Mouse (Mus musculus) intestine, postnatal 0 days (tissue): Measurements from ENCODE around the gene Gm3646. TPM values are rescaled to one million over a fixed set of nuclear protein-coding genes. Genes with fewer than 3 reads are reported as not detected.
A peak's percentile ranks its signal among the peaks of the same experiment; 100 is the strongest.

Experiments
- ATAC-seq: fragments of 200-750 bp; cut with Nextera tagmentation; 2 replicates; pipeline ENCODE4 v1.8.0; 2017; ENCODE audit warnings: mild to moderate bottlenecking, moderate TSS enrichment, moderate library complexity
- H3K27ac ChIP-seq: fragments of 300-500 bp; sonication (generic); 2 replicates; pipeline ENCODE4 v1.5.1; 2014; ENCODE audit warnings: mild to moderate bottlenecking, low read depth, low read length, moderate library complexity
- H3K27me3 ChIP-seq: fragments of 300-500 bp; sonication (generic); replicated peaks from 2 replicates; pipeline ENCODE4 v1.6.1; 2014; ENCODE audit warnings: low read length, mixed read lengths; ENCODE audit not compliant: control insufficient read depth, insufficient read depth
- H3K36me3 ChIP-seq: fragments of 300-500 bp; sonication (generic); 2 replicates; pipeline ENCODE4 v1.6.1; 2014; ENCODE audit warnings: mild to moderate bottlenecking, moderate library complexity; ENCODE audit not compliant: control insufficient read depth, insufficient read depth
- H3K4me1 ChIP-seq: fragments of 300-500 bp; sonication (generic); replicated peaks from 2 replicates; pipeline ENCODE4 v1.6.1; 2014; ENCODE audit warnings: antibody characterized with exemption, low read length, mixed read lengths; ENCODE audit not compliant: control insufficient read depth, insufficient read depth
- H3K4me2 ChIP-seq: fragments of 300-500 bp; sonication (generic); replicated peaks from 2 replicates; pipeline ENCODE4 v1.6.1; 2014; ENCODE audit warnings: low read depth, mild to moderate bottlenecking, moderate library complexity
- H3K4me3 ChIP-seq: fragments of 300-500 bp; sonication (generic); 2 replicates; pipeline ENCODE4 v1.5.1; 2014; ENCODE audit warnings: low read depth, low read length
- H3K9ac ChIP-seq: fragments of 300-500 bp; sonication (generic); 2 replicates; pipeline ENCODE4 v1.6.1; 2014; ENCODE audit warnings: mild to moderate bottlenecking, low read depth, low read length
- H3K9me3 ChIP-seq: fragments of 300-500 bp; sonication (generic); 2 replicates; pipeline ENCODE4 v1.6.1; 2016; ENCODE audit warnings: mixed run types; ENCODE audit not compliant: control insufficient read depth
- CTCF ChIP-seq: sonication (generic); IDR thresholded peaks from 2 replicates; pipeline ENCODE4 v1.5.1; 2016; ENCODE audit warnings: low read depth, mild to moderate bottlenecking, control low read depth, antibody characterized with exemption, moderate library complexity
- WGBS: fragments of 180-500 bp; shearing (Covaris S2); extraction: QIAGEN DNeasy Blood & Tissue Kit; methylation state at CpG from one replicate; pipeline ENCODE4 v1.1.7; 2014; 5-methylcytosine and 5-hydroxymethylcytosine counted together
- polyA plus RNA-seq: library from polyadenylated mRNA; unstranded; fragments of >200 nt; fragmentation: Nextera tagmentation; extraction: Ambion mirVana; gene quantifications from 2 replicates; pipeline ENCODE4 v1.2.1, GENCODE M21; 2015

Gene Gm3646
- polyA plus RNA-seq, 1 experiment from 2014 or later, result not detected

DNA sequence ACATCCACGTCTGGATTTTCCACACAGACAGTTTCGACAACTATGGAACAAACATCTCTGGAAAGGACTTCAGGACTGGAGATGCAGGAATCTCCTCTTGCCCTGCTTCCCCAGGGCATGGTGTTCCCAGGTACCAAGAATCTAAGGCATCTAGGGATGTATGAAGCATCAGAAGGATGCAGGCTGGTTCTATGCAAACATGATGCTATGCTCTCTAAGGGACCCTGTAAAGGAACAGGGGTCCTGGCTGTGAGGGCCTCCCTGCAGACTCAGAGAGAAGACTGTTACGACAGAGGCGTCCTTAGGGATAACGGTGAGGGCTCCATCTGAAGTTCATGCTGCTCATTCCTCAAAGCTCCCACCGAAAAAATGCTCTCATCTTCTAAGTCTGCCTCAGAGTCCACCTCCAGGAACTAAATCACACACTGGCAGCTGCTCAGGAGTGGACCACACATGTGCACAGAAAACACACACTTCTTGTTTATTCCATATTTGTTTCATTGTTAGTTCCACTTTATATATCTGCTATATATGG is 44.9 kb downstream of the Gm3646 start:
- Histone ChIP-seq H3K4me3 (no peak overlapping the region), H3K9ac (no peak overlapping the region), H3K4me1 (peaks cover 6% of the 10 kb centered on the region), H3K27me3 (no peaks in the 10 kb centered on the region), H3K27ac (no peak overlapping the region), H3K36me3 (no peaks in the 10 kb centered on the region), H3K9me3 (no peaks in the 10 kb centered on the region), H3K4me2 (no peak overlapping the region)
- TF ChIP-seq CTCF, result no peak
- no peak for ATAC-seq
- WGBS, result 70% methylated on average over 6 of the region's 6 CpGs

DNA sequence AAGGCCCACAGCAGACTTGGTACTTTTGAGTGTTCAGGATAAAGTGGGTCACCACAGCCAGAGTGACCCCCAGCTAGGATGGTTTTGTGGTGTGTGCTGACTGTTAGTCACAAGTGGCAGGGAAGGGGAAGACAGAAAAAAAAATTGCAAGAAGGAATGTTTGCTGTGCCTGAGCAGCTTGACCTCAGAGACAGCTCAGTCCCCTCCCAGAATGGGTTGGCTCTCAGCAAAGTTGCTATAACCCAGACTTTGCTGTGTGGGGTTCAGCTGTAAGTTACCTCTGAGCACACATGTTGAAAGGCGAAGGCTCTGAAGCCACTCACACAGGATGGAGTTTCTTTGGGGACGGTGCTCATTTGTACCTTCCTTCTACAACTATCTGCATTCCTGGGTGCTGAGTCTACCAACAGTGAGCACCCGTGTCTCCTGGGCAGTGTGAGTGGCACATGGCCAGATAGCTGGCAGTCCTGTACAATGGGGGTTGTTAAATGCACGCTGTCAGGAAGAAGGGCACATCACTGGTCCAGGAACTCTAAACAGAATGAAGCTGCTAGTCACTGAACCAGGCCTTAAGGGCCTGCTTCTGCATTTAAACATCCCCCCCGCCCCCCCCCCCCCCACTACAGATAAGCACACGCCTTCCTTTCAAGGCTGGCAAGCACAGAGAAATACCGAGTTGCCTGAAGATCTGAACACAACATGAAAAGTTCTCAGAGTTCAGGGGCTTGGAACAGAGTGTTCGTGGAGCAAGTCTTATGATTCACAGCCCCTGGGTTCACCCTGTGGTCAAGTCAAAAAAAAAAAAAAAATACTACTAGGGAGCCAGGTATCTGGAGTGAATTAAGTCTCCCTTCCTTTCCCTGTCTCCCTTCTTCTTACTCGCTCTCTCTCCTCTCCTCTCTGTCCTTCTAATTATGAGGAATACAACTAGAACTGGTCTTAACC is 45.6 kb downstream of the Gm3646 start:
- 47% methylated on average over 9 of the region's 9 CpGs for WGBS
- no peak overlapping the region for H3K4me2 ChIP-seq

GRCm38 (mm10) chr1:39758244-39758643 is 46.9 kb downstream of the Gm3646 start:
- no peak overlapping the region for H3K4me2 ChIP-seq
- H3K27ac ChIP-seq, result no peak overlapping the region
- peaks cover 6% of the 10 kb centered on the region for H3K4me1 ChIP-seq
- no peaks in the 10 kb centered on the region for H3K9me3 ChIP-seq
- H3K4me3 ChIP-seq, result no peak overlapping the region
- H3K9ac ChIP-seq, result no peak overlapping the region
- ATAC-seq, result no peak
- TF ChIP-seq CTCF, result no peak
- H3K36me3 ChIP-seq, result no peaks in the 10 kb centered on the region
- H3K27me3 ChIP-seq, result no peaks in the 10 kb centered on the region
- WGBS, result 68% methylated on average over 9 of the region's 9 CpGs

More for the DNA sequence above, 45.6 kb downstream of the Gm3646 start:
- ATAC-seq, result no peak
- Histone ChIP-seq H3K27ac (no peak overlapping the region), H3K27me3 (no peaks in the 10 kb centered on the region), H3K9ac (no peak overlapping the region), H3K9me3 (no peaks in the 10 kb centered on the region), H3K36me3 (no peaks in the 10 kb centered on the region), H3K4me1 (peaks cover 6% of the 10 kb centered on the region), H3K4me3 (no peak overlapping the region)
- no peak for TF ChIP-seq CTCF

DNA sequence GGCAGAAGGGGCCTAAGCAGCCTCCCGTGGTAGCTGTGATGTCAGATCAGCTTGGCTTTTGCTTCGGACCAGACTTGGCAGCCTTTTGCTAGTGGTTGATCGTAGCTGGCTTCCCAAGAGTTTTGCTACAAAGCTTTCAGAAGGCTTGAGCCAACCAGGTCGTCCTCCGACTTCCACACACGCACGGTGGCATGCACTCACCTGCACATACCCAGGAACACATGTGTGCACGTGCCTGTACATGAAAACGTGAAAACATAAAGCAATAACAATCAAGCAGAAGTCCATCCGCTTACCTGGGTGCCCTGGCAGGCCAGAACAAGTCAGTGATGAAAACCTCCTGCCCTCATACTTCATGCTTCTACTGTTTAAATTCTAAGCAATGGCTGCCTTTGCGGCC is 48.2 kb downstream of the Gm3646 start:
- no peak for TF ChIP-seq CTCF
- WGBS, result 90% methylated on average over 11 of the region's 11 CpGs
- H3K4me1 ChIP-seq, result peaks cover 6% of the 10 kb centered on the region
- no peak overlapping the region for H3K4me2 ChIP-seq
- no peak overlapping the region for H3K4me3 ChIP-seq
- no peak overlapping the region for H3K27ac ChIP-seq
- no peak overlapping the region for H3K9ac ChIP-seq
- H3K27me3 ChIP-seq, result no peaks in the 10 kb centered on the region
- H3K9me3 ChIP-seq, result no peaks in the 10 kb centered on the region
- H3K36me3 ChIP-seq, result no peaks in the 10 kb centered on the region
- no peak for ATAC-seq

GRCm38 (mm10) chr1:39754224-39754957 is 50.7 kb downstream of the Gm3646 start:
- TF ChIP-seq CTCF, result no peak
- Histone ChIP-seq H3K4me1 (no peaks in the 10 kb centered on the region; the same call in 1 of the 2 replicates), H3K27me3 (no peaks in the 10 kb centered on the region), H3K36me3 (no peaks in the 10 kb centered on the region), H3K9me3 (no peaks in the 10 kb centered on the region), H3K9ac (no peak overlapping the region), H3K27ac (no peak overlapping the region), H3K4me3 (no peak overlapping the region), H3K4me2 (no peak overlapping the region)
- ATAC-seq, result peak; percentile 57
- 59% methylated on average over 13 of the region's 13 CpGs for WGBS

Other genes starting within 250 kb of the Gm3646 start
- 16.9 and 20.4 TPM in 2 replicates for gene Rnf149, start 227.9 kb downstream of the Gm3646 start, polyA plus RNA-seq
- 0.26 and 0.34 TPM in 2 replicates for gene Creg2, start 153.9 kb downstream of the Gm3646 start, polyA plus RNA-seq
- gene Rfx8, start 84.3 kb downstream of the Gm3646 start, polyA plus RNA-seq, result 0.09 and 0.16 TPM in 2 replicates
- 6.8 and 9.3 TPM in 2 replicates for gene Map4k4, start 95.6 kb upstream of the Gm3646 start, polyA plus RNA-seq